Comparison of ENCODE assay signal across 8 mouse cellular contexts in the genomic region with DNA sequence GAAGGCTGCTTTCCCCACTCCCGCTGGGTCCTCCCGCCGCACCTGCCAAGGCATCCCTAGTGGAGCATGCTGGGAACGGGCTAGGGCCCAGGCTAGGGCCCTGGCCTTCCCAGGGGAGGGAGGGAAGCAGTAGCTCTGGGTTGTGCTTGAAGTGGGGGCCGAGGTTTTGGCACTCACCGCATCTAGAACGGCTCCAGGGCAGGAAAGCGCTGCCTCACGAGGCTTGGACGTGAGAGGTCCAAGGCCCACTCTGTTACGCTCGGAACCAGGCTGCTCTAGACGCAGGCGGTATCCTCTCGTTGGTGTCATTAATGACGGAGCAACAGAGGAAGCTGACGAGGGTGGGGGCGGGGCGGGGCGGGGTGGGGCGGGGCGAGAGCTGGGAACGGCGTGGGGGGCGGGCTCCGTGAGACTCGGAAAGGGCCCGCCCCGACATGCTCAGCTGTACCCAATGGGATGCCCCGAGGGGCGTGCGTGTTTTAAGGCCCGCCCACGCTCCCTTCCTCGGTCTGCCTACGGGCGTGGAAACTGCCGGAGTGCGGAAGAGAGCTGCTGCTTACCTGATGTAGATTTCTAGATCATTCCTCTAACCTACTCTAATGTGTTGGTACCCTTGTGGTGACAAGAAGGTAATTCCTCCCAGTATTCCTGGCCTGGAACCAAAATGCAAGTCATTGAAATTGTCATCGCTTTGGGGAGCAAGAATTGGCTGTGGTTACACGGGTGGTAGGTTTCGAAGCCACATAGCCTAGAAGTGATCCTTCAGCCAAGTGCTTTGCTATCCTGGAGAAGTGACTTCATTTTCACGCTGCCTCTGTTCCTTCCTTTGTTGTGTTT. TPM values are rescaled to one million over a fixed set of nuclear protein-coding genes. Genes with fewer than 3 reads are reported as not detected.
A peak's percentile ranks its signal among the peaks of the same experiment; 100 is the strongest.
DNase-seq lines count a peak whose midpoint lies in the region; ATAC-seq and TF ChIP-seq lines count a peak whose summit lies in the region.

TSS of gene C1galt1c1 (minus strand) at position 287 of the 837 bp plus-strand sequence.

- H3K36me3 ChIP-seq in megakaryocyte, embryonic 14.5 days (replicated peaks; ENCODE audit: low read length): peaks cover 10% of the 10 kb centered on the region

- peak within 1 kb of the TSS; percentile 95 for H3K4me3 ChIP-seq in cortical plate, adult 2 months (ENCODE audit: insufficient read depth, low read length)
- peak within 1 kb of the TSS; percentile 94 for H3K4me3 ChIP-seq in megakaryocyte, embryonic 14.5 days (replicated peaks)

- H3K4me1 ChIP-seq in cortical plate, adult 2 months (ENCODE audit: control insufficient read depth, insufficient read depth, low read length): no peaks in the 10 kb centered on the region
- peaks cover 14% of the 10 kb centered on the region; the same call in 1 of the 2 replicates for H3K4me1 ChIP-seq in megakaryocyte, embryonic 14.5 days

- peak; percentile 57 for TF ChIP-seq POLR2A in cortical plate, adult 2 months (IDR thresholded peaks at IDR 0.05; ENCODE audit: extremely low read depth, insufficient read depth, low read length)

- peak within 1 kb of the TSS; percentile 93 for H3K27ac ChIP-seq in cortical plate, adult 2 months (ENCODE audit: insufficient read depth, low read length)

- no peak for TF ChIP-seq CTCF in cortical plate, adult 2 months (IDR thresholded peaks at IDR 0.05; ENCODE audit: extremely low read depth, insufficient read depth, low read length)

- peaks cover 3% of the 10 kb centered on the region for H3K27me3 ChIP-seq in megakaryocyte, embryonic 14.5 days (replicated peaks)

- ATAC-seq in activated CD4-positive, CD25-positive, alpha-beta regulatory T cell, adult 4 months: peak; percentile 97

- peak; percentile 85 to 87 for DNase-seq in gastrocnemius, adult 8-10 months (ENCODE audit: low spot score in 2 of 2)
- DNase-seq in hindlimb bud, embryonic 11.5 days (ENCODE audit: extremely low spot score, low read depth, low spot score): peak; percentile 60
- DNase-seq in left cerebral cortex, adult 8-10 months (ENCODE audit: low spot score in 2 of 2): peak; percentile 62 to 96
- DNase-seq in right cerebral cortex, postnatal 10 days (ENCODE audit: low spot score in 2 of 2): peak; percentile 96 to 97
- peak; percentile 68 for DNase-seq in urinary bladder, postnatal 25 days (ENCODE audit: low spot score)

- H3K9me3 ChIP-seq in megakaryocyte, embryonic 14.5 days: no peaks in the 10 kb centered on the region

RNA-seq across cellular contexts. Expression of gene C1galt1c1, which starts in this region (rescaled TPM):
- 10 to 100 TPM; 23.5 to 28.0 TPM for polyA plus RNA-seq in activated CD4-positive, CD25-positive, alpha-beta regulatory T cell, adult 4 months (2017; shearing (Covaris generic))
- polyA plus RNA-seq in cortical plate, adult 2 months (2012; rRNA removed): 29.1 and 31.8 TPM in 2 replicates
- total RNA-seq in gastrocnemius, adult 8-10 months (2022): 10 to 100 TPM in 3 of 4 experiments, 1 to 10 TPM in 1; 9.6 to 12.6 (median 11.9) TPM
- total RNA-seq in left cerebral cortex, adult 8-10 months (2022): 10 to 100 TPM; 20.8 to 24.5 (median 22.9) TPM
- 0.50 and 1.2 TPM in 2 replicates for polyA plus RNA-seq in megakaryocyte, embryonic 14.5 days (2012; ENCODE audit: insufficient read depth, low replicate concordance)

Comparison
In these comparisons a context has a peak if more than half of its experiments do, and no peak if none do; other contexts are left out.
1. Peak in every context shown above with its lines: DNase-seq, ATAC-seq, H3K4me3 ChIP-seq and H3K27ac ChIP-seq.
2. RNA of gene C1galt1c1 (polyA plus RNA-seq): 29.1 to 31.8 TPM in cortical plate, adult 2 months and 23.5 to 28.0 TPM in activated CD4-positive, CD25-positive, alpha-beta regulatory T cell, adult 4 months; 0.50 to 1.2 TPM in megakaryocyte, embryonic 14.5 days; every median in the first group is over 10 times any median in the second.